Mouse (Mus musculus) stomach, postnatal 0 days (tissue): ENCODE measurements around the gene 1810010D01Rik.

Source experiments
- CTCF ChIP-seq: IDR thresholded peaks from 2 replicates; pipeline ENCODE4 v1.5.1; 2016; ENCODE audit warnings: antibody characterized with exemption, low read depth, mild to moderate bottlenecking, moderate library complexity
- EP300 ChIP-seq: optimal IDR thresholded peaks from 2 replicates; pipeline ENCODE3; 2016; ENCODE audit warnings: antibody characterized with exemption

DNA sequence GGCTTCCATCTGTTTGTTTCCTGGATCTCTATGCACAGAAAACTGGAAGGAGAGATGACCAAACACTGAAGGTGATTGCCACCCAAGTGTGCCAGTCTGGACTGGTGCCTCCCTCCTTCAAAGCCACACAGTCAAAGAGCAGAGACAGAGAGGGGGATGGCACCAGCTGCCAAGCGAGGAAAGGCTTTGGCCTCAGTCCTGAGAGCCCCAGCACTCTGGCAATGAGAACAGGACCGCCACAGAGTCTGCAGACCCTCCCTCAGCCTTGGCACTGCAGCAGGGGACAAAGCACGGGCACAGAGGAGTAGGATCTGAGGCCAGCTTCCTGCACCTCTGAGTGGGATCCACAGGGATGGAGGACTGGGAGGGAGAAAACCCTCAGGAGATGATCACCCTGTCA, 38.2 kb downstream of the 1810010D01Rik start:
- TF ChIP-seq CTCF (no peak), EP300 (no peak)
